Mouse (Mus musculus) C2C12 (cell line): ENCODE results near the gene Zfp954. TPM values are rescaled to one million over a fixed set of nuclear protein-coding genes. Genes with fewer than 3 reads are reported as not detected.
"Not testable (repeated sequence)": the region's sequence is repeated elsewhere in the genome, so short reads cannot be mapped to it uniquely, and the experiment has no call there.

Experiments
- H3K27me3 ChIP-seq: one replicate; pipeline ENCODE4 v1.6.1; 2011; ENCODE audit not compliant: control insufficient read depth, insufficient read depth, insufficient read length
- H3K36me3 ChIP-seq: one replicate; pipeline ENCODE4 v1.6.1; 2011; ENCODE audit not compliant: control insufficient read depth, insufficient read depth
- H3K4me3 ChIP-seq: one replicate; pipeline ENCODE4 v1.5.1; 2011; ENCODE audit warnings: mild to moderate bottlenecking, control low read depth; ENCODE audit not compliant: poor library complexity, insufficient read depth, severe bottlenecking
- H3K79me2 ChIP-seq: one replicate; pipeline ENCODE4 v1.6.1; 2011; ENCODE audit not compliant: control insufficient read depth, insufficient read depth
- H3K79me3 ChIP-seq: one replicate; pipeline ENCODE4 v1.6.1; 2011; ENCODE audit warnings: low read depth, control low read depth
- H3ac ChIP-seq: one replicate; pipeline ENCODE3; 2011; ENCODE audit warnings: low read depth; ENCODE audit not compliant: control insufficient read depth, insufficient read length
- CEBPB ChIP-seq: IDR thresholded peaks from one replicate; pipeline ENCODE4 v1.6.1; 2011; ENCODE audit warnings: low read depth, mild to moderate bottlenecking, control low read depth, moderate library complexity
- CTCF ChIP-seq: IDR thresholded peaks from one replicate; pipeline ENCODE4 v1.5.1; 2011; ENCODE audit not compliant: control insufficient read depth, insufficient read depth, insufficient read length
- FOSL1 ChIP-seq: IDR thresholded peaks from one replicate; pipeline ENCODE4 v1.8.0; 2011; ENCODE audit warnings: mild to moderate bottlenecking, low read length; ENCODE audit not compliant: poor library complexity, insufficient read depth, severe bottlenecking
- MAX ChIP-seq: IDR thresholded peaks from one replicate; pipeline ENCODE4 v1.6.1; 2011; ENCODE audit warnings: mild to moderate bottlenecking, control low read depth
- MYOD1 ChIP-seq: IDR thresholded peaks from one replicate; pipeline ENCODE4 v1.6.1; 2011; ENCODE audit warnings: low read depth; ENCODE audit not compliant: control insufficient read depth, insufficient read length
- MYOG ChIP-seq: IDR thresholded peaks from one replicate; pipeline ENCODE4 v1.6.1; 2011; ENCODE audit not compliant: control insufficient read depth, insufficient read length; ENCODE audit errors: extremely low read depth
- USF1 ChIP-seq: IDR thresholded peaks from one replicate; pipeline ENCODE4 v1.6.1; 2011; ENCODE audit warnings: low read depth, mild to moderate bottlenecking, control low read depth, moderate library complexity
- long read RNA-seq, 2 experiments: library from polyadenylated mRNA; unstranded; transcript quantifications; one replicate each; pipeline ENCODE4 v2.0.0; 2019 to 2020
- polyA plus RNA-seq: library from polyadenylated mRNA; unstranded; fragments of >200 nt; fragmentation: generic; extraction: Trizol; gene quantifications from one replicate; pipeline ENCODE4 v1.2.1, GENCODE M21; 2012; ENCODE audit warnings: missing spikeins

Zfp954 gene
- 6.0 TPM for polyA plus RNA-seq
- long read RNA-seq, experiment 1, partial matches to known transcripts: 0 of 5 reads
- long read RNA-seq, experiment 1, other reads (novel, unspliced or antisense): 1 of 5 reads
- long read RNA-seq, experiment 2, transcript Zfp954-201 (5 exons, 2,042 nt): major isoform, 39 of 44 reads
- long read RNA-seq, experiment 2, partial matches to known transcripts: 0 of 44 reads
- long read RNA-seq, experiment 2, other reads (novel, unspliced or antisense): 5 of 44 reads

GRCm38 (mm10) chr7:7120921-7121601, at the start of gene Zfp954:
TSS of gene Zfp954 (minus strand) at chr7:7121488.
- TF ChIP-seq MAX: peak; percentile 33
- no peak for TF ChIP-seq FOSL1
- Histone ChIP-seq H3K36me3 (peaks cover 4% of the 10 kb centered on the region), H3ac (peak within 1 kb of the TSS; percentile 63), H3K4me3 (peak within 1 kb of the TSS; percentile 40), H3K27me3 (no peaks in the 10 kb centered on the region), H3K79me2 (no peaks in the 10 kb centered on the region), H3K79me3 (no peaks in the 10 kb centered on the region)

GRCm38 (mm10) chr7:7145991-7146608, 24.8 kb upstream of the Zfp954 start:
- no peaks in the 10 kb centered on the region for H3K36me3 ChIP-seq

GRCm38 (mm10) chr7:7144215-7144614, 22.9 kb upstream of the Zfp954 start:
- Histone ChIP-seq H3K27me3 (no peaks in the 10 kb centered on the region), H3K79me2 (no peaks in the 10 kb centered on the region), H3K36me3 (no peaks in the 10 kb centered on the region), H3ac (no peak overlapping the region), H3K4me3 (no peak overlapping the region), H3K79me3 (no peaks in the 10 kb centered on the region)
- no peak for TF ChIP-seq MAX
- TF ChIP-seq MYOG: no peak
- TF ChIP-seq CEBPB: no peak
- no peak for TF ChIP-seq FOSL1
- TF ChIP-seq CTCF: no peak
- TF ChIP-seq USF1: no peak
- TF ChIP-seq MYOD1: no peak

More at GRCm38 (mm10) chr7:7145991-7146608, 24.8 kb upstream of the Zfp954 start:
- no peaks in the 10 kb centered on the region for H3K79me2 ChIP-seq
- no peaks in the 10 kb centered on the region for H3K27me3 ChIP-seq
- H3K4me3 ChIP-seq: no peak overlapping the region
- TF ChIP-seq CEBPB (no peak), USF1 (no peak), FOSL1 (no peak), MYOG (no peak), CTCF (no peak), MYOD1 (no peak), MAX (no peak)
- no peak overlapping the region for H3ac ChIP-seq
- H3K79me3 ChIP-seq: no peaks in the 10 kb centered on the region

GRCm38 (mm10) chr7:7136379-7136866, 15.1 kb upstream of the Zfp954 start, which contains the start of gene Zfp773:
TSS of gene Zfp773 (minus strand) at chr7:7136755.
- Histone ChIP-seq H3K27me3 (no peaks in the 10 kb centered on the region), H3ac (no peak within 1 kb of the TSS), H3K36me3 (no peaks in the 10 kb centered on the region), H3K4me3 (no peak within 1 kb of the TSS), H3K79me2 (no peaks in the 10 kb centered on the region), H3K79me3 (no peaks in the 10 kb centered on the region)
- TF ChIP-seq MYOG: no peak
- TF ChIP-seq FOSL1: no peak
- TF ChIP-seq MYOD1: no peak
- no peak for TF ChIP-seq CEBPB
- no peak for TF ChIP-seq USF1
- TF ChIP-seq MAX: no peak
- no peak for TF ChIP-seq CTCF

GRCm38 (mm10) chr7:7132751-7133150, 11.5 kb upstream of the Zfp954 start:
- no peak overlapping the region for H3K4me3 ChIP-seq
- no peaks in the 10 kb centered on the region for H3K27me3 ChIP-seq
- no peaks in the 10 kb centered on the region for H3K79me2 ChIP-seq
- no peak overlapping the region for H3ac ChIP-seq
- no peaks in the 10 kb centered on the region for H3K36me3 ChIP-seq
- TF ChIP-seq MAX: no peak
- no peaks in the 10 kb centered on the region for H3K79me3 ChIP-seq

GRCm38 (mm10) chr7:7130491-7131124, 9.3 kb upstream of the Zfp954 start:
- H3K27me3 ChIP-seq, H3K4me3 ChIP-seq, H3K79me3 ChIP-seq, H3ac ChIP-seq, H3K79me2 ChIP-seq, H3K36me3 ChIP-seq: not testable (repeated sequence)
